Mouse (Mus musculus) gastrocnemius, adult 18-20 months (tissue): ENCODE results near the gene Rbm6. TPM values are rescaled to one million over a fixed set of nuclear protein-coding genes. Genes with fewer than 3 reads are reported as not detected.
A peak's percentile ranks its signal among the peaks of the same experiment; 100 is the strongest.

Source experiments
- DNase-seq: peaks from one replicate; pipeline ENCODE4 v3.0.0; 2021; ENCODE audit warnings: low spot score
- total RNA-seq, 2 experiments: library from RNA; stranded (reverse); gene quantifications; 2 replicates each; pipeline ENCODE4 v1.2.3; 2021

The Rbm6 gene
- total RNA-seq, 2 experiments from 2014 or later, result 16.6 to 18.3 TPM

DNA sequence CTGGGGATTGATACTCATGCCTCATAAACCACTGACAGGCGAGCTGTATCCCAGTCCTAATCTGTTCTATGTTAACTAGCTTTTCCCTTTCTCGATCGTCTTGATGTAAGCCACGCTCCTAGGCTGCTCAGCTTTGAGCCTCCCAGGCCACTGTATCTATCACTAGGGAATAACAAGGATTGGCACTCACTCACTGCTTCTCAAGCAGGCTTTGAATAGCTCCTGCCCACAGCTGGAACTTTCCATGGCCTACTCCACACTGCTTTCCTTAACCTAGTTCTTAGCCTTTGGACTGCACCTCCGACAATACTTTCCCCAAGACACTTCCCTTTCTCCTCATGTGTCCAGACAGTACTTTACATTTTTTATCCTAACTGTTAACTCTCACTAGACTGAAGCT is 104.2 kb downstream of the Rbm6 start:
- DNase-seq, result no peak

DNA sequence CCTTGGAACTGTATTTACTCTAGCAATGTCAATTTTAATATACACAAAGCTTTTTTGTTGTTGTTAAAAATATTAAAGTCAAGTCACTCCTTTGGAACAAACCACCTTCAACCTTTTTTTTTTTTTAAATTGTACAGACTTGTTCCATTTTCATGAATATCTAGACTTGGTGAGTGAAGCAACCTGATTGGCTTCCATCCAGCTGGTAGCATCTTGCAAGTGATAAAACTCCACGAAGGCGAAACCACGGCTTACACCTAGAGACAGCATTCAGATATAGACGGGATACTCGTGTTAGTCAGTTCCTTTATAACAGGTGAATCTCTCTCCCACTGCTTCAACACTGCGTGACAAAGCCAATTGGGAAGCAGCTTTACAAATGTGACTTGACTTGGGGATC is 113.4 kb downstream of the Rbm6 start:
- DNase-seq, result no peak

DNA sequence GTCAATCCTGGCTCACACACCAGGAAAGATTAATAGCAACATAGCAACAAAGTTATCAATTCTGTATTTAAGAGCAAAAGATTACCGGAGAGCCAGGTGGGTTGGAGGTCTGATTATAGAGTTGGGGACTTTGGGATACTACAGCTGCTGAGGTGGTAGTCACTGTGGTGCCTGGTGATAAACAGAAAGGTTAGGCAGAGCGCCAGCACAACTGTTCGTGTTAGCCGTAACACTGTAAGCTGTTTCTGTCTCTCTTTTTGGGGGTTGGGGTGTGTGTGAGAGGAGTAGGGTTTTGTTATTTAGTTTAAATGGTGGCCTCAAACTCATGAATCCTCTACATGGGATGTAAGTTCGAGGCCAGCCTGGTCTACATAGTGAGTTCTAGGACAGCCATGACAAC is 122.7 kb downstream of the Rbm6 start:
- DNase-seq, result no peak

DNA sequence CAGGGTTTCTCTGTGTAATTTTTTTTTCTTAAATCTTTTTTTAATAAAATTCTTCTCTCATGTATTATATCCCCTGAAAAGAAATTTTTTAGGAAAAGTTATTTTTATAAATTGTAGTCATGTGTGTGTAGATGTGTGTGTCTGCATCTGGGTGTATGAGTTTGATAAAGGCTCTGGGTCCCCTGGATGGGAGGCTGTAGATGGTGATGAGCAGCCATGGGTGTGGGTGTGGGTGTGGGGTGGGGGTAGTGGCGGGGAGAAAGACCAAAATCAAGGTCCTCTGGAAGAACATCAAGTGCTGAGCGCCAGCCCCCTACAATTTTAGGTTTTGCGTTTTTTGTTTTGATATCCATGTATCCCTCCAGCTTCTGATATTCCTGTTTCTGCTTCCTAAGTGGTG is 125.0 kb downstream of the Rbm6 start:
- no peak for DNase-seq

DNA sequence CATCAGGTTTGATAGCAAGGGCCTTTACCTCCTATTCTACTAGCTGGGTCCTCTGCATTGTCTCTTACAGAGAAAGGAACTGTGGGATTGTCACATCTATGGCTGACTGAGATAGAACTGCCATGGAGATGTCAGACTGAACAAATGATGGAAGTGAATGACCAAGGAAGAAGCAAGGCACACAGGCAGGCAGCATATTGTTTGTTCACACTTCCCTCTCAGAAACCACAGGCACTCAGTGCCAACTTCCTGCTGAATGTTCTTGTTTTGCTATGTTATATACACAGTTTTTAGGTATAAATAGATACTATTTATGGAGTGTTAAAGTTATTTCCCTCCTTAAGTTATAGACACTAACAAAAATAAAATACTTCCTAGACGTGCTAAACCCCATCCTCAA is 125.7 kb downstream of the Rbm6 start:
- no peak for DNase-seq

DNA sequence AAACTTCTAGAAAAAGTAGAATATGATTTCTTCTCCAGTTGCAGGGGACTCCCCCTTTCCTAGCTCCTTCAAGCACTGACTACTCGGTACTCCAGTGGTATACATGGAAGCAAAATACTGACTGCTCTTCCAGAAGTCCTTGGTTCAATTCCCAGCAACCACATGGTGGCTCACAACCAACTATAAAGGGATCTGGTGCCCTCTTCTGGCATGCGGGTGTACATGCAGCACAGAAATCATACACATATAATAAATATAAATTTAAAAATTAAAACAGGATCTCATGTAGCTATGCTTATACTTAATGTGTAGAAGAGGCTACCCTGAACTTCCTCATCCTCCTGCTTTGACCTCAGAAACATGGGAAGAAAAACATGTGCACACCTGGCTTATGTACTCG is 126.4 kb downstream of the Rbm6 start:
- DNase-seq, result no peak

DNA sequence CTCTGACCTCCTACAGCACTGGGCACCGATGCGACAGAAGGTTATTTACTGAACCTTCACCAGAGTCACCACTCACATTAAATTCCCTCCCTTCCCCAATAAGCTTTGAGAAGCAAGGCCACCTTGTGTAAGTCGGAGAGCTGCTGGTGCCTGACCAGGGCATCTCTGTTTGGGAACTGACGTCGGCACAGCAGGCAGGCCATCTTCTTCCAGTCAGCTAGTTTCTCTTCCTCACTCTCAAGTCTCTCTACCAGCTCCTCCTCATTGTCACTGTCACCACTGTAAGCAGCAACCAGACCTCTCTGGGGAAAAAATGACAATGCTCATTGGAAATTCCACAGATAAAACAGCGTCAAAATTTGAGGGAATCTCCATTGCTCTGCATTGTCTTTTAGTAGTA is 129.0 kb downstream of the Rbm6 start:
- no peak for DNase-seq

DNA sequence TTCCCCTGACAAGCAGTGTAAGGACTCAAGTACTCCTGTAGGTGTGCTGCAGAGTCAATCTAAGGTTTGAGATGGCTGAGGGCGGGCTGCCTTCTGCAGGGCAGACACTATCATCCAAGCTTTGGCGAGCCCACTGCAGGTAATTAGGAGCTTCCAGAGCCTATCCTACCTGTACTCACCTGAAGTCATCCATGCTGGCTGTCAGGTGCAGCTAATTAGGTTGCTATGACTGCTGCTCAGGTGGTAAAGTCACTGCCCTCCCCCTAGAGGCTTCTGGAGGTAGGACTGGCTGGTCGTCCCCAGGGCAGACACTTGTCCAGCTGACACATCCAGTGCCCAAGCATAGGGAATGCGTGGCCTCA is 134.2 kb downstream of the Rbm6 start:
- no peak for DNase-seq

DNA sequence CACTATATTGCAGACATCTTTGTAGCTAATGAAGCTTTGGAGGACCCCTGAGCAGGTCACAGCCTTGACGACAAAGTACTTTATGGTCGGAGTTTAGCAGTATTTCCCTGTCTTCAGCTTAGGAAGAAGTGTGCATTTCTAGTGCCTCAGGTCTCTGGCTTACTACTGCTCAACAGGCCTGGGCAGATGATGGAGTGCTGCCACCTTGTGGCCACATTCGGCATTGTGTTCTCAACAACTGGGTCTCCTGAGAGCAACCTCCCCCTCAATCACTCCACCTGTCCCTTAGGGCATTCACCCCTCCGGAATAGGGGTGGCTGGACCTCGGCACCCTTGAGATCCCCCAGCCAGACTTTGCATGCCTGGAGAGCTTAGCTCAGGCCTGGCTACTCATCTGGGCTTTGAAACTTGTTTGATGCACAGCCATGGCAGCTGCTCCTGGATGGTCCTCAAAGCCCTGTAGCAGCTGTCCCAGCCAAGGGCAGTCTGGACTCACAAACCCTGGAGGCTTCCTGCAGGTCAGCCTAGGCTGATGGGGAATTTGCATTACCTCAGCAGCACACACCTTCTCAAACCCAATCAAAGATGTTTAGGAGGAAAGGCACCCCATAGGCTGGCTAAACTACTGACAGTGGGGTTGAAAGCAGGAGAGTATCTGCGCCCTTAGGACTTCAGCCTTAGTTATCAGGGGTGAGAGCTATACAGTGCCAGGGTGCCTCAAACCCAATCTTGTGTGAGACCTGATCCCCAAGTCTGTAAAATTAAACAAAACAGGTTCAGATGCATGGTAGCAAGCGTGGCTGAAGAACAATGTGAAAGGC is 134.8 kb downstream of the Rbm6 start:
- peak; percentile 84 for DNase-seq

DNA sequence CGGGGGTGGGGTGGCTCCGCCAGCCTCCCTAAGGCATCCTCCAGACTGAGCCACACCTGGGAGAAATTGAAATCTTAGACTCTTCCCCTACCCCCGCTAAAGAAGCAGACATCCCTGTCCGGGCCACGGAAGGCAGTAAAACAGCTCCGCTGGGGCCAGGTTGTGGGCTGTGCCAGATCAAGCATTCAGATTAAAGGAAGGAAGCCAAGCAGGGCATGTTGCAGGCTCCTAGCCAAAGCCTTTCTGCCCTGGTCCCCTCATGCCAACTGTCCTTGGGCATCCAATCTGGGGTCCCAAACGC is 136.9 kb downstream of the Rbm6 start:
- DNase-seq, result no peak

DNA sequence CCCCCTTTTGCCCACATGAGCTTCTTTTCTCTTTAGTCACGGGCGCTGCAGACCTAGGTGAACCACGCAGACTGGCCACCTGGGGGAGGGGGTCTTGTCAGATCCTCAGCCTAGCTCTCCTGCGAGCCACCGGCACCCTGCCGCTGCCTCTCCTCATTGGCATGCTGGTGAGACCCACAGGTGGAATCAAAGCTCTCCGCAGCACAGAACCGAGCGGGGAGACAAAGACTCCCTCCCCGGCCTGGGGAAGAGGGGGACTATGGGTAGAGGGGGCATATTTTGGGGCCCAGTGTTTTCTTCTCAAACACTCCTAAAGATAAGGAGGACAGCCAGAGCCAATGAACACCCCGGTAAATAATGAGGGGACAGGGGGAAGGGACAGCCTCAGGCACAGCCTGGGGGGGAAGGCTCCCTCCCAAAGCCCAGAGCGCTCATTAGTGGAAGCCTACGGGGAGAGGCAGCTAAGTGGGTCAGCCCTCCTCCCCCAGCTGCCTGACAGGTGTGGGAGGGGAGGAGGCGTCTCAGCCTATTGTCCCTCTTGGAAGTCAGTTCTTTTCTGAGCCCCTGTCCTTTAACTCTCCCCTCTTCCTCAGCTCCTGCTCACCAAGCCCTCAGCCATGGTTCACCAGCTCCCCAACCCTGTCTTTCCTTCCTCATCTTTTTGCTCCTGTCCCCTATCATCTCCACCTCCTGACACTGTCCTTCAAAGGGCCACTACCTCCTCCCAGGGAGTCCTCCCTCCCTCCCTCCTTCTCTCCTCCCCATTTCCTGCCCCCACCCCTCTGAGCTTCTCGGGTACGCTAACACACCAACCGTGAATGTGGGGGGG is 137.5 kb downstream of the Rbm6 start:
- no peak for DNase-seq

DNA sequence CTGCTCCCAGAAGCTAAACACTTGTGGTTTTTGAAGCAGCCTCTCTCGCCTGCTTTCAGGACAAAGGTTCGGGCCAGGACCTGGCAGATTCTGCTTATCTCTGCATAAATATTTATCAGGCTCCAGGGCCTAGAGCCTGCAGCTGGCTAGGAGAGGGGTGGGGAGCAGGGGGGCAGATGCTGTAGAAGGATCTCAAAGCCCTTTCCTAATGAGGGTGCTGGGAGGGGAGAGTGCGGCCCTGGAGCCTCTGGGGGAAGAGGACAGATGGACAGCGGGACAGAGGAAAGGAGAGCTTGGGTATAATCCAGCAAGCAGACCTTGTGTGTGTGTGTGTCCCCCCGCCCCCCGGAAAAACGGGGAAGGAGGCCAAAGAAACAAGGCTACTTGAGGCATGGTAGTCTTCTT is 138.5 kb downstream of the Rbm6 start:
- DNase-seq, result no peak

DNA sequence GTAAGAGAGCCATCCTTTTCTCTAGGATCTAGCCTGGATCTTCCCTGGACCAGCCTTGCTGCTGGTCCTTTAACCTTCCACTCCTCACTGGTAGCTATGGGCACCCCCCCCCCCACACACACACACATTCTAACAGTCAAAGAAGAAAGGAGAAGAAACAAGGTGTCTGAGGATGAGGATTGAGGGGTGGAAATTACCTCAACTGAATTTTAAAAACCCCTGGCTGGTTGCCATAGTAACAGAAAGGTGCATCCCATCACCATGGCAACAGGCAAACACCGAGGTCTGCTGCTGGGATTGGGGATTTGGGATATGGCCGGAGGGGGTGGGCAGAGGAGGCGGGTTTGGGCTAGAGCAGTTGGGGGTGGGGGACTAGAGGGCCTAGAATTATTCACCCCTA is 143.3 kb downstream of the Rbm6 start:
- no peak for DNase-seq

DNA sequence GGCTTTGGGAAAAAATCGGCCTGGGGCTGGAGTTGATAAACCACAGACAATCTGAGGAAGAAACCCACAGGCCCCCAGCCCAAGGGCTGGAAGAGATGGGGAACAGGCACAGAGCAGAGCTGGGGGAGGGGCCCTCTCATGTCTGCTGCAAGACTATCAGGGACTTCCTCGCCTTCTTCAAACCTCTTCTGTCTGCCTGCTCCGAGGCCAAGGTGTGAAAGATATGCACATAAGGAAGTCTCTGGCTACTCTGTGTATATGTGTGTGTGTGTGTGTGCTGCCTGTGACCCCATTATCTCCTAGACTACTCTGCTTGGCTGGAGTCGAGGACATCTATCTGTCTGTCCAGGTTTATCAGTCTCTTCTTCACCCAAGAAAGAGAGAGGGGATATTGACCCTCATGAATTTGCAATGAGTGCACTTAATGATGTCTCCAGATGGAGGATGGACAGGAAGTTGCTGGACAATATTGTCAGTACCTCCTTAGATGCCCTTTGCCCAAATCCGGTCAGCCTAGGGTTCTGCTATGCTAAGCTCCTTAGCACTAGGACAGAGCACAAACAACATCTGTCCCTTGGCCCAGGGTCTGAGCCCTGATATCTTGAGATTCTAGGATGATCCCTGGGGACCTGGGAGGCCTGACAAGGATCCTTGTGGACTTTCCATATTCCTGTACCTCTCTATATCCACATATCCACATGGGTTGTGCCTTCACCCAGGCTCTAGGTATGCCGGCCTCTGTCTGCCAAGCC is 143.9 kb downstream of the Rbm6 start:
- DNase-seq, result no peak

DNA sequence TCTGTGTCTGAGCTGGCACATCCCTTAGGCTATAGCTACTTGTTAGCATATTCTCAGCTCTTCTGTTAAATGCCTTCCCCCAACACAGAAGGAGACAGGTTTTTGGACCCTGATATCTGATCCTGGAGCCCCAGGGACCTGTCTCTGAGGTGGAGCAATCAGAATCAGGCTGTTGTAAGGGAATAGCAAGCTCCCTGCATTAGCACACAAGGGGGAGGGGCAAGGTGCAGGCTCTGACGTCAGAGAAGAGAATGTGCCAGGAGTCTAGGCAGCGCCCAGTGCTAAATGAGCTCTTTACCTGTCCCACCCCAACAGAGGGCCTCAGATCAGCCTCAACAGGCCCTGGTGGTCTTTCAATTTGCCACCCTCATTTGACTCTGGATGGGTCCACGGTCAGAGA is 146.0 kb downstream of the Rbm6 start:
- DNase-seq, result no peak

DNA sequence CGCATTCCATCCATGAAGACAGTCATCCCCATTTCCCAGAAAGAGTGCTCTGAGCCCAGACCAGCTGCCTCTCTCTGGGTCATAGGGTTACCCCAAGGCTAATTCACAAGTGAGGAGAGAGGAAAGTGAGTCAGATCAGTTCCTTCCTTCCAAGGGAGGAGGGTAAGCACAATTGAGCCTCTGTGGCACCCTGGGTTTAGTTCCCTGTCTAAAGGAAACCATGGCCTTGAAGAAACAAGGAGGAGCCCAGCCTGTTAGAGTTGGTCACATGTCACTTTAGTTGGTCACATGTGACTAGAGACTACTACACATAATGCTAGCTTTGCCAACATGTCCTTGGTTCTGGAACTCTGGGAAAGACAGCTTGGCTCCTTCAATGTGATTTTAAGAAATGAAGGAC is 148.2 kb downstream of the Rbm6 start:
- DNase-seq, result no peak

DNA sequence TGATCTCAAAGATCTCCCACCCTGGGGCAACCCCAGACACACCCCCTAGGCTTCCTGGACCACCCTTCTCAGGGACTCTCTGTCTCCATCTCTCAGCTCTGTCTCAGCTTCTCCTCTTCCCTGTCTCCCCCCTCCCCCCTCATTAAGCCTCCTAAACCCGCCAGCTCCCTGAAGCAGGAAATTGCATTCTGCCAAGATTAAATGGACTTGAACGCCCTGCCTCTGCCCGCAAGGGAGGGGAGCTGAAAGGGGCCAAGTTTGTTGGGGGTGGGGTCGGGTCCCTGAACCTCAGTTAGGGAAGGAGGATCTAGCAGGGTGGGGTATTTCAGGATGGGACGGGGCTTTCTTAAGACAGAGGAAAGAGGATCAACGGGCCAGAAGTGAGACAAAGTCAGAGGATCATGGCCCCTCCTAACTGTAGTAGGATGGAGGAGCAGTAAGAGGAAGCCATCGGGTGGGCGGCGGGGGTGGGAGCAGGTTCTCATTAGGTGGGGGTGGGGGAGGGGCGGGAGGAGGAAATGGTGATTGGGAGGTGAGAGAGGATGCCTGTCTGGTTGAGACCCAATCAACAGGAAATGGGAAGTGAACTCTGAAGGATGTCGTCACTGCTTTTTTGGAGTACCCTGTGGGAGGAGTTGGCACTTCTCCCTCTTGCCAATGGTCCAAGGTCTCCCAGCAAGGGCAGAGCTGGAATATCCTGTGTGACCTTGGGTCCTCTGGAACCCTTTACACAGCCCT is 149.1 kb downstream of the Rbm6 start:
- no peak for DNase-seq

Other genes starting within 250 kb of the Rbm6 start
- gene Gnai2, start 237.9 kb downstream of the Rbm6 start, total RNA-seq, result 10 to 100 TPM; 59.3 to 75.5 TPM
- 10 to 100 TPM; 57.7 to 62.0 TPM for gene Slc38a3, start 203.7 kb downstream of the Rbm6 start, total RNA-seq
- not detected for gene Gnat1, start 193.5 kb downstream of the Rbm6 start, total RNA-seq
- 1 to 10 TPM; 6.2 to 6.8 TPM for gene Sema3f, start 162.8 kb downstream of the Rbm6 start, total RNA-seq
- 10 to 100 TPM; 34.3 to 40.5 TPM for gene Rbm5, start 102.2 kb downstream of the Rbm6 start, total RNA-seq
- gene Mon1a, start 14.9 kb upstream of the Rbm6 start, total RNA-seq, result 10 to 100 TPM; 10.8 to 11.1 TPM
- gene Mst1r, start 33.6 kb upstream of the Rbm6 start, total RNA-seq, result under 1 TPM; 0.39 to 0.52 TPM
- gene Actl11, start 55.2 kb upstream of the Rbm6 start, total RNA-seq, result not detected
- gene Camkv, start 62.4 kb upstream of the Rbm6 start, total RNA-seq, result under 1 TPM; 0.26 to 0.34 TPM
- gene Traip, start 76.9 kb upstream of the Rbm6 start, total RNA-seq, result under 1 TPM; 0.27 to 0.62 TPM
- 1 to 10 TPM; 2.6 to 2.8 TPM for gene Uba7, start 102.3 kb upstream of the Rbm6 start, total RNA-seq
- not detected for gene Gm20661, start 109.8 kb upstream of the Rbm6 start, total RNA-seq
- gene Inka1, start 112.6 kb upstream of the Rbm6 start, total RNA-seq, result 1 to 10 TPM; 1.5 to 3.0 TPM
- not detected for gene Cdhr4, start 119.3 kb upstream of the Rbm6 start, total RNA-seq
- not detected for gene Gm20662, start 123.1 kb upstream of the Rbm6 start, total RNA-seq
- gene Ip6k1, start 129.3 kb upstream of the Rbm6 start, total RNA-seq, result 10 to 100 TPM; 17.6 to 22.8 TPM
- gene Gmppb, start 176.0 kb upstream of the Rbm6 start, total RNA-seq, result 1 to 10 TPM; 4.0 to 4.4 TPM
- 1 to 10 TPM; 1.8 to 2.0 TPM for gene Amigo3, start 179.9 kb upstream of the Rbm6 start, total RNA-seq
- not detected for gene Mst1, start 207.2 kb upstream of the Rbm6 start, total RNA-seq
- 100 to 1,000 TPM; 134 to 139 TPM for gene Rnf123, start 210.1 kb upstream of the Rbm6 start, total RNA-seq
- 10 to 100 TPM; 25.7 to 27.8 TPM for gene Apeh, start 221.4 kb upstream of the Rbm6 start, total RNA-seq